Mouse (Mus musculus) fibroblast of lung, adult 2 months (primary cell): ENCODE results near the gene Pdgfa.
A peak's percentile ranks its signal among the peaks of the same experiment; 100 is the strongest.

Experiments
- DNase-seq: peaks from one replicate; pipeline ENCODE4 v3.0.0-alpha.2; 2011; ENCODE audit warnings: low read depth

The Pdgfa gene

DNA sequence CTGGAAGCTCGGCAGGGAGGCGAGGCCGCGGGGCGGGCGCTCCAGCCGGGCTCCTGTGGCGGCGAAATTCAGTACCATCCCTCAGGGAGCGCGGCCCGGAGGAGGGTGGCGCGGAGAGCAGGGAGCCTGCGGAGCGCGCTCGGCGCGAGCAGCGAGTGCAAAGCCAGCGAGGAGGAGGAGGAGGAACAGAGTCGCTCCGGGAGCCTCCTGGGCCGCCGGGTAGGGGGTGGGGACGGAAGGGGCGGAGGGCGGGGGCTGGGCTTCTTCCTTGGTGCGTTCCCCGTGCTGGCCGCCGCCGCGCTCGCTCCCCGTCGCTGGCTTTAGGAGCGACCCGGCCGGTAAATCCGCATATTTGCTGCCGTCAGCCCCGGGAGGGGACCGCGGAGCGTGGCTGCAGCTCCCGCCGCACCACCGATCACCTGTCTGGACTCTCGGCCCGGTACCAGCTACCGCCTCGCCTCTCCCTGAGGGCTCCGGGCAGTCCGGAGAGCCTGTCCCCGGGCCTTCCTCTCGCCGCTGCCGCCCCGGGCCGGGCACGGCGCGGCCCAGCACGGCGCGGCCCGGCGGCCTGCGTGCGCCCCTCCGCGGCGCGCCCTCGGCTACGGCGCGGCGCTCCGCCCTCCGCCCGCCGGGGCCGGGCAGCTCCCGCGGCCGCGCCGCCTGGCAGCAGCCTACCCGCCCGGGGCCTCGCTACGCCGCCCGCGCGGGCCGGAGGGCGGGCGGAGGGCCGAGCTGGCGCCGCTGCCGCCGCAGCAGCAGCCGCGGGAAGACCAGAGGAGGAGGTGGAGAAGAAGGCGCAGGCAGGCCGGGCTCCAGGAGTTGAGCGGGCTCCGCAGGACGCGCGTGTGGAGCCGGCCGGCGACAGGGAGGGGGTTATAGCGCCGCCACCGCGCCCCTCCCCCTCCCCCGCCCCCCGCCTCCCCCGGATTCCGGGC lies 2.1 kb downstream of the Pdgfa start:
- DNase-seq = no peak

DNA sequence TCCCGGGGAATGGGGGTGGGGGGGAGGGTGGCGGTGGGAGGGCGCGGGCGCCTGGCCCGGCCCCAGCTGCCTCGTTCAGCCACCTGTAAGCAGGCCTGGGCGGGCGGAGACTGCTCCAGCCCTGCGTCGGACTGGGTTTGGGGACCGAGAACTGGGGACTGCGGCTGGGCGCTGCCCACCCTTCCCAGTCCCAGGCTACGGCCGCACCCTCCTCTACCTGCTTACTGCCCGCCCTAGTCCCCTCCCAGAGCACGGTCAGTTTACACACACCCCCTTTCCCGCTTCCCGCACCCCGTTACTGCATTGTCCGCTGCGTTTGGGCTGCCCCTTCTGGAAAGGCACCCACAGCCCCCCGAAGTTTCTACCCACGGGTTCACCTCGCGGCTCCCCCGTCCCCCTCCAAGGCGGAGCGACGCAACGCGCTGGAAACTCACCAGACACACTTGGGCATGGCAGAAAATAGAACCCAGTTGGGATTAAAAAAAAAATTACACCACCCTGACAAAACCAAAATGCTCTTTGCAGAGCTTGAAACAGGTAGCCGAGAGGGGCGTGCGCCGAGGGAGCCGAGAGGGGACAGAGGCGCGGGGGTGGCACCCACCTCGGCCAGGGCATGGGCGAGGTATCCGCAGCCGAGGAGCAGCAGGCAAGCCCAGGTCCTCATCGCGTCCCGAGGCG lies 2.9 kb downstream of the Pdgfa start:
- DNase-seq = no peak

DNA sequence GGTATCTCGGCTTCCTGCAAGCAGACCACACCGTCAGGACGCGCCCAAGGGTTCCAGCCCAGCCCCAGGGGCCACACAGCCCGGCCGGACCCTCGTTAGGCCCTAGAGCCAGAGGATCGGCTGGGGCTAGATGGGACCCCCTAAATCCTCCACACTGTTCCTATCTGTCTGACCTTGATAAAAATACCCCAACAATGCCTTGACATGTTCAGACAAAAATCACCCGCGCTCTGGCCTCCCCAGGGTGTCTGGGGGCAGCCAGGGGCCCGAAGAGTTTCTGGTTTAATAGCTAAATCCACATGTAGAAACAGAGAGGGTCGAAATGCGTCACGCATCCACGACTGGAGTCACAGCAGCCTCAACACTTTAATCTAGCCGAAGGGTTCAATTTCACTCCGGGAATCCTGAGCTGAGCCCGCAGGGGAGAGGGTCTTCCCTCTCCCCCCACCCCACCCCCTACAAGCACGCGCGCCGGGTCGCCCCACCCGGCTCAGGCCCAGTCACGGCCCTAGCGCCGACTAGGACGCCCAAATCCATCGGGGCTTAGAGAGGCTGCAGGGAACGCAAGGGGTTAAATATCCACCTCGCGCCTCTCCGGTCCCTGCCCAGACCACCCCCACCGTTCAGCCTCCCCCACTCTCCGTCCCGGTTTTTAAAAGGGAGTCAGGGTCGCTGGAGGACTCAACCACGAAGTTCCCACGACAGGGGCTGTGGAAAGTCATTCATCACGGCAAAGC lies 3.6 kb downstream of the Pdgfa start:
- no peak for DNase-seq

DNA sequence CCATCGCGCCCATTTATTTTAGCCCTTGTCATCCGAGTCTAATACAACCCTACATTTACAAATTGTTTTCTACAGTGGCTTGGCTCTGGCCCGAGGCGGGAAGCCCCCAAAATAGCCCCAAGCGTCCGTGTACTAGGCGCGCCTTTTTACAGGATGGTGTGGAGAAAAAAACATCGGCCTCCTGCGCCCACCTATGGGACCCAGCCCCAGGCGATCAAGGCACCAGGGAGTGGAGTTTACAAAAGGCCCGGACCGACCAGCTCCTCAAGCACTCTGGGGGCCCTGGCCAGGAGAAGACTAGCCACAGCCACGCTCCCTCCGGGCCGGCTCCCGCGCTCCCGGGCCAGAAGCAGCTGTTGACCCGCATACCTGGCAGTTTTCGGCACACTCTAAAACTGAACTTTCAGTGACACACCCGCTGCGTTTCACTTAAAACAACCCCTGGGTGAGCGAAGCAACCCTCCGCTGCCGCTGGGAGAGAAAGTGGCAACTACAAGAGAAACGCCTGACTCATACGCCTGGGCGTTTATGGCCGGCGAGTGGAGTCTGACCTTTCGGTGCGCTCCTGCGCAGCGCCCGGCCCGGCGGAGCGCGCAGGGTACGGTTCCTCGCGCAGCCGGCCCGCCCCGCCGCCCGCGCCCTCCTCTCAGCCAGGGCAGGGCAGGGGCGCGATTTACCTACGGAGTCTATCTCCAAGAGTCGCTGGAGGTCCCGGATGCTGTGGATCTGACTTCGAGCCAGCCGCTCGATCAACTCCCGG lies 4.4 kb downstream of the Pdgfa start:
- DNase-seq = no peak

DNA sequence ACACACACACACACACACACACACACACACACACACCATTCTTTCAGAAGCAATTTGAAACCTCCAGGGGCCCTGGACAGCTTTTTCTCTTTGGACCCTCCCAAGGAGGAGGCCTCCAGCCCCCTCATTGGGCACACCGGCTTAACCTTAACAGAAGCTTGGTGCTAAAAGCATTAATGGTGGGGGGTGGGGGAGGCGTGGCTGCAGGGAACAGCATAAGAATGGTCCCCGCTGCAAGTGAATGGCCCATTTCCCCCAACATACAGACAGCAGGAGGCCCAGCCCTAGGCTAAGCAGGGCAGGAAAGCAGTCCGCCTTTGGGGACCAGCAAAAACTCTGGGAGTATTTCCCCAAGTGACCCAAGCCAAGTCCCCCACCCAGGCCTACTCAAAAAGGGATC lies 5.4 kb downstream of the Pdgfa start:
- DNase-seq = no peak

DNA sequence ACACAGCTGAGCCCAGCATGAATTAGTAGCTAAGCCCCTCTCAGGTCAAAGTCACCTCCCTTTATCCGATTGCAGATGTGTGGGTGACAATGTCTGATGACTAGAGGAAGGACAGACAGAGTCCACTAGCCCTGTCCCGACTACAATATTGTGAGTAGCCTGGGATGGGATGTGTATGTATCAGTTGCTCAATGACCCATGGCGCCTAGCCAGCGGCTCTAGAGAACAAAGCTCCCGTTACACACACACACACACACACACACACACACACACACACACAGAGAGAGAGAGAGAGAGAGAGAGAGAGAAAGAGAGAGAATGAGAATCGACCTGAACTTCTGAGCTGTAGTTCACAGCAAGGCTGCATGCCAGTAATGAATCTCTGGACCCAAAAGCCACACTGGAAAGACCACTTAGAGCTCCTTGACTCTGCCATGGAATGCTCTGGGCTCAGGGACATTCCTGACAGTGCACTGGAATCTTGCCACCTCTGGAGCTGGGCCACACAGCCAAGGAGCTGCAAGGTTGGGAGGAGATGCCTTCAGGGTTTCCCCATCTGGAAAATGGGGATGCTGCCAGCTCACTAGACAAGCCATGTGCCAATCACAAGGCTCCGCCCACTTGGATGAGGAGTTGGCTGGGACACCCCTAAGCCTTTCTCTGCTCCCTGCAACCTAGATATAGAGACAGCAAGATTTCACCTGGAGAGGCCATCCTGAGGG lies 6.3 kb downstream of the Pdgfa start:
- DNase-seq = no peak

DNA sequence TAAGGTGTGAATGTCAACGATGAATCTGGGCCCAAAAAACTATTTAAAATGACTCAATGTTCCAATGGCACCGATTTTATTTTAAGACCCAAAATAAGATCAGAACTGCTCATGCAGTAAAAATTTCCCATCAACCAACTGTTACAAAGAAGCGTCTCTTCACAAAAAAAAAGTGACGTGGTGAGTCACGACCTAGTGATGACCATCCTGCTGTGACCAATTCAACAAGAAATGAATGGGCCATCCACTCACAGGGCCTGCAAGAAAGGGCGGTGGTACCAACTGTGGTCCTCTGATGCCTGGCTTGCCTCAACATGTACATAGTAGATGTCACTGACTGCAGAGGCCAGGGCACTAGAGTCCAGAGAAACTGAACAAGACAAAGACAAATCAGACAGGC lies 7.6 kb downstream of the Pdgfa start:
- DNase-seq = no peak

DNA sequence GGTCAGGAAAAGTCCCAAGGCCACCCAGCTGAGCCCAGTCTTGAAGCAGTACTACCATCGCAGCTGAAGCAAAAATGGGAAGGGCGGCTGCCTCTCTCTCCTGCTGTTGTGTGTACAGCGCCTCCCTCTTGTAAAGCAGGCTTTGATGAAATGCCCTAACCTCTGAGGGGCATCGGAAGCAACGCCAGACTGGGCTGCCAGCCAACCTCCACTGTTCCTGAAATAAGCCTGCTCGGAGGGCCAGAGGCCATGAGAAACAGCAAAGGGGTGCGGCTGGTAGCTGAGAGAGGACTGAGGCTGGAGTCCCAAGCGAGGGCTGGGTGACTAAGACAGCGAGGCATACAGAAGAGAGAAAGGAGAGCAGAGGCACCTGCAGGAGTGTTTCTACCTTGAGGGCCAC lies 8.4 kb downstream of the Pdgfa start:
- DNase-seq = no peak

DNA sequence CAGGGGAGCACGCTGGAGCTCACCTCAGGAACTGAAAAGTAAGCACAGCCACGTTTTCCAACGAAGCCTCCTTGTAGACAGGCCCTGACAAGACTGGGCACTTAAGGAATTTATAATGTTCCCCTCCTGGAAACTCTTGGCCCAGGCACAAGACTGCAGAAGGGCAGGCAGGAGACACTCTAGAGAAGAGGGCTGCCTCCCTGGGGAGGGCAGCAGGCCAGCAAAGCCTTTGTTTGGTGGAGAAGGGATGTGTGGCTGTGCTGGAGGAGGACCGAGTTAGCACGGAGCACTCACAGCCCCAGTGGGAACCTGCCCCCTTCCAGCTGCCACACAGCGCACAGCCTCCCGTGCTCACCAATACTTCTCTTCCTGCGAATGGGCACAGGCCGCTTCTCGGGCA lies 9.2 kb downstream of the Pdgfa start:
- no peak for DNase-seq

DNA sequence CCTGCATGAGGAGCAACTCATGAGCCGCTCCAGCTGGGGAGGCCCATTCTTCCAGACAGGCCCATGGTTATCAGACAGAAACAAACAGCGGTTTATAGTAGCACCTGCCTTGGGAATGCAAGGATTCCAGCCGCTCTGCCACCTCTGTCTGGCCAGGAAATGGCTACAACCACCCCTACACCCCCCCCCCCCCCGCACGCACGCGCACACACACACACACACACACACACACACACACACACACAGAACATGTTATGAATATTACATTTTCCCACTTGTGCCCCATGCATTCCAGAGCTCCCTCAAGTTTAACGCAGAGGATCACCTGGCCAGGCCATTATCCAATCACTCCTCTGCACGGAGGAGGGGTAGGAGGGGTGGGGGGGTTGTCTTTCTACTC lies 15.2 kb downstream of the Pdgfa start:
- DNase-seq = no peak

DNA sequence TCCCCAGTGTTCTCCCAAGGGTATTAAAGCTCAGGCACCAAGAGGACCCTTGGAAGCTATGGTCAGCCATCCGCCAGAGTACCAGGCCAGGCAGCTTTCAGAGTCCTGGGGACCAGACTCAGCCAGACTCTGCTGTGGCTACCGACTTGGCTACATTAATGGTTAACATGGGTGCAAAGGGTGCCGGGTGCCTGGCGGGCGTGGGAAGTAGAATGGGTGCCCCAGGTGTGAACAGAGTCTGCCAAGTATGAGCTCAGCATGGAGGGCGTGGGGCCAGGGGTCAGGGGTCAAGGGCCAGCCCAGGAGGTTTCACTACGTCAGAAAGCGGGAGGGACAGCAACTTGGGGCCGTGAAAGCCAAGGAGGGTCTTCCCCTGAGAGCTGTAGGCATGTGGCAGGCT lies 16.6 kb downstream of the Pdgfa start:
- no peak for DNase-seq

DNA sequence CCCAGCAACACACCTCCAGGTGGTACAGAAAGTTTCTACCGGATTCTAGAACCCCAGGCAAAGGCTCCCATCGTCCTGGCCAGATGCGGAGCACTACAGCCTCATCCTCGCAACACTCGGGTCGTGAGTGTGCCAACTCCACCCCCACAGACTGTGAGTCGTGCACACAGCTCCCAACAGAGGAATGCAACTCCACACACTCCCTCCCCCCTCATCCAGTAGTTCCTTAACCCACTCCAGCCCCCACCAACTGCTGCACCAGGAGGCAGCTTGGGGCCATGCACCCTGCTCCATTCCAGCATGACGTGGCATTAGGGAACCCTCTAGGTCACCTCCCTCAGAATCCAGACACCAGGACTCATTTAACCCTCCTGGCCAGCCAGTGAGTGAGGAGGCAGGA lies 17.3 kb downstream of the Pdgfa start:
- DNase-seq = no peak

DNA sequence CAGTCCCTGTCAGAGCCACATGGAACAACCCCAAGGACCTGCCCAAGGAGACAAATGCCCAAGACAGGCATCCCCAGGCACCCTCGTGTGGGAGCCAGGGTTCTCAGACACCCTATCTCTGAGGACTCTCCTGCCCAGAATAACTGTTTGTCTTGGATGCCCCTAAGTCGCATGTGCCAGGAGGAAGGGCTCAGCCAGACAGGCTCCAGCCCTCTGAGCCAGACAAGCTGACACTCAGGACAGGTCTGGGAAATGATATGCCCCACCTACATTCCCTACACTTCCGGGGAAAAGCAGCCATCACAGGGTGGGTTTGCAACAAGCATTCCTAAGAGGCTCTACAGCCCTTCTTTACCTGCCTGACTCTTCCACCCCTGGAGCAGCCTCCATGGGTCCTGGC lies 19.4 kb downstream of the Pdgfa start:
- no peak for DNase-seq

DNA sequence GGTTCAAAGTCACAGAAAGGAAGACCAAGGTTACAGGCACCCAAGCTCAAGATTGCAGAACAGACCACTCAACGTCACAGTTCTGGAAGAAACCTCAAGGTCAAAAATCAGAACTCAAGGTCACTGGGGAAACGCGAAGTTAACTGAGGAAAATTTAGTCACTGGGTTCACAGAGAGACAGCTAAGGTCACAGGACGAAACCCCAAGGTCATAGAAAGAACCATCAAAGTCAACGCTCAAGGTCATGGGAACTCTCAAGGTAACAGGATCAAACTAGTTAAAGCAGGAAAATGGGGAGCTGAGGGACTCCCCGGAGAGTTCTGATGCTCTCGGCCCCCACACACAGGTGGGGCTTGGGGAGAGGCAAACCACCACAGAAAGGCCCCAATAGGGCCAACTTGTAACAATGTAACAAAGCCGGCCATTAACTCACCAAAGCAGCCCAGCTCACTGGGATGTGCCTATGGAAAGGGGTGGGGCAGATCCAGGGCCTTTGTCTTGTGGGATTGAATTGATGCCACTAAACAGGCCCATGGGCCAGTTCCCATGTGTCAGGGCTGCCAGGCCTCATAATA lies 22.2 kb downstream of the Pdgfa start:
- DNase-seq = no peak

DNA sequence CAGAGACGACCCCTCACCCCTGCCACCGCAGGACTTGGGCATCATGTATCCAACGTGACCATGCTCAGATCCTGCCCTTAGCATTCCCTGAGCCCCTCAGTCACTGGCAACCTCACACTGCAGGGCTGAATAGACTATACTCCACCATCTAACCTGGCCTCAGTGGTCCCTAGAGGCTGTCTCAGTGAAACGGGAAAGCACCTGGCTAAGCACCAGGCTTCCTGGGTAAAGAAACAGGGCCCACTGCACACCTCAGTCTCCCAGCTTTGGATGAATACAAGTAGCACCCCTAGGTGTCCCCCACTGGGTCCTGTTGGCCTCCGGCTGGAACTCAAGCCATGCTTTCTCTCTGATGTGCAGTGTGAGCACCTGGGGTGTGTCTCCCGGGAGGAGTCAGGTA lies 23.7 kb downstream of the Pdgfa start:
- DNase-seq = no peak

DNA sequence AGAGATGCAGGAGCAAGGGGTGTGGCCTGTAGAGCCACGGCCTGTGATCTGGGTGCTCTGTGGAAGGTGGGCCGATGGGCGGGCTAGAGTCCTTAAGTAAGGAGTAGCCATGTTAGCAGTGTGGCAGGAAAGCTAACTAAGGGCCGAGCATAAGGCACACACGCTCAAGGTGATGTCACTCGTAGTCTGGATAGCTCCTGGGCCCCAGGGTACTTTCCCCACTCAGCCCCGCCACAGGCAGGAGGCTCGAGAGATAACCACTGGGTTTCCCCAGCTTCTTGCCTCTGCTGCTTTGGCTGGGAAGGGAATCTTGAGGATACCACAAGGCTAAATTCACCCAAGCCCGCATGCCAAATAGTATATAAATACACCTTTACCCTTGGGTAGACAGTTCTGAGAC lies 25.8 kb downstream of the Pdgfa start:
- DNase-seq = no peak

DNA sequence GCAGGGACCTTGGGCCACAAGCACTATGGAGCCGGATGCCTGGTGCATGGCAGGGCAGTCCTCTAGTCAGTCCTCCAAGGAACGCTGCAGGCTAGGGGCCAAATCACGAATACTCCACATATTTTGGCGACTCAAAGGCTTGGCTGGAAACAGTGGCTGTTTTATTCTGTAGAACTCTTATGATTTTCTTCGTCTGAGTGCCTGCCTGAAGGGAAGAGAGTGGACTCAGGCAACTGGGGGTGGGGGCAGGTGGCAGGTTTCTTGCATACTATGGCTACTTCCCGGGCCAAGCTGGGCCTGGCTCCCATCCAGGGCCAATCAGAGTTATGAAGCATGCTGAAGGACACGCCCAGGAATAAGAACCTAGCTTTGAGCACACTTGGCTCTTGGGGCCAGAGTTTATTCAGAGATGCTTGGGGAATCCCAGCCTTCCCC lies 27.1 kb downstream of the Pdgfa start:
- DNase-seq = peak; percentile 60

DNA sequence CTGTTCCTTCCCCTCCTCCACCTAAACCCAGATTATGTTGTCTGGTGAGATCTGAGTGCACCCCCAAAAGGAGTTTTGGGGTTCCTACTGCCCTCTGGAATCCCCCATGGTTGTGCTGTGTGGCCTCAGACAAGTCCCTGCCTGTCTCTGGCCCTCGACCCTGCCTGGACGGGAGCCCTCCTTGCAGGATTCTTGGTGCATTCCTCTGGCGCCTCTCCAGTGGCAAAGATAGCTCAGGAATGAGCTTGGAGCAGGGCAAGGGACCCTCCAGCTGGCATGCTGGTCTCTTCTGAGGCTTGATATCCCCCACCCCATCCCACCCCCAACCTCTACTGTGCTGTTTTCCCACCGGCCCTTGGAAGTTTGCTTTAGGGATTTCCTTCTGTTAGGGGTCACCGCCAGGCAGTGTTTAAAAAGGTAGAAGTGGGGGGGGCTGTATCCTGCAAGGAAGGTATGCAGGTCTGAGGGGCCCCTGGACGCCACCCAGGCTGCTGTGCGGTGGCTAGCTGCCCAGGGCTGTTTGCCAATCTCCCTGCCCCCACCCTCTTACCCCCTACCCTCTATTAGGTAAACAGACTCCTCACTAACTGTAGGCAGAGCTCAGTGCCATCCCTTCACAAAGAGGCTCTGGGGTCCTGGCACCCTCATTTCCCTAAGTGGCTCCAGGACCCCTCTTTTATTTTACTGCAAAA lies 31.0 kb downstream of the Pdgfa start:
- DNase-seq = no peak

DNA sequence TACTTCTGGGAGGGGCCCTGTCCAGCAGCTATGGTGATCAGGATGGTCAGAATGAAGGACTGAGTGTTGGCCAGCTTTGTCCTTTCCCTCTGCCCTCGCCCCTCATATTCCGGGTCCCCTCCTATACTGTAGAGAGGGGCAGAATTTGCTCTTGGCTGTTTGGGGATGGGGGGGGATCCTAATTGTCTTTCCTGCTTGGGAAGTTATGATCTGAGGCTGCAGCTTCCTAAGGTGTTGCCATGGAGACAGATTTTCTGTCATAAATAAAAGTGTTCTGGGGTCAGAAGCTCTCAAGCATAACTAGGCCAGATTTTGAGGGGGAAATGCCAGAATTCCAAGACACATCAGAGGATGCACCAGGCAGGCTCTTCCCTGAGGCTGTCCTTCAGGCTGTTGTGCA lies 31.6 kb downstream of the Pdgfa start:
- no peak for DNase-seq

DNA sequence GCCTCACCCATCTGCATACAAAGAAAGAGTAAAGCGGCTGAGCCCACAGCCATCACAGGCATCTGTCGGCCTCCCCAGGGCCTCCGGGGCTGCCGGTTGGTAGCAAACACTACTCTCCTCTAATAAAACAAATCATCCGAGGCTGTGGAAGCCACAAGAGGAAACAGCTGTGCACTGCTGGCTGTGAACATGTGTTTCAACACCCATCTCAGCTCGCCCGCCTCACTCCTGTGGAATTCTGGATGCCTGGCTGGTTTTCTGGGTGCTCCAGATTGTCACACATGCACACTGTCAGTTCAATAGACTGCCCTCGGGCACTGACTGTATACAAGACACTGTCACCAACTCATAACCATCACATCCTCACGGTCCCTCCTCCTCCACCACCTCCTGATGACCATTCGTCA lies 40.7 kb downstream of the Pdgfa start:
- no peak for DNase-seq
